Mouse (Mus musculus): ENCODE measurements around the gene Cacnb1.

The Cacnb1 gene

GRCm38 (mm10) chr11:97956905-97957560 lies 65.8 kb downstream of the Cacnb1 start:
- no peak for DNase-seq (ENCODE audit: low read depth, low spot score)

- DNase-seq (ENCODE audit: low read depth, low spot score): no peak
These were observed 66.9 kb downstream of the Cacnb1 start for GRCm38 (mm10) chr11:97955915-97956314.

- DNase-seq (ENCODE audit: low read depth, low spot score): no peak
These were observed 67.5 kb downstream of the Cacnb1 start for GRCm38 (mm10) chr11:97955146-97955902.

- no peak for DNase-seq (ENCODE audit: low read depth, low spot score)
These were observed 68.2 kb downstream of the Cacnb1 start for GRCm38 (mm10) chr11:97954469-97955141.

DNA sequence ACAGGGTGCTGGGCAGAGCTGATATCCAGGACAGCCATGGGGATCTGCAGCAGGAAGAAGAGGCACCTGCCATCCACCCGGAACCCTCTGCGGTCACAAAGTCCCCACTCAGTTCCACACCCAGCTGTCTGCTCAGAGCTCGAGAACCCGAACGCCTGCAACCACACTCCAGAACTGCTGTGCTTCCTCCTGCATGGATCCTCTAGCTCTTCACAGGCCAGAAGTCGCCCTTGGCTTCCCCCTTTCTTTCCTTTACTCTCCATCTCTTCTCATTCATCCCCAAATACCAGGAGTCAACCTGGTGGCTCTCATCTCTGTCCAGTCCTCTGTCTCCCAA lies 68.9 kb downstream of the Cacnb1 start:
- no peak for DNase-seq (ENCODE audit: low read depth, low spot score)

DNA sequence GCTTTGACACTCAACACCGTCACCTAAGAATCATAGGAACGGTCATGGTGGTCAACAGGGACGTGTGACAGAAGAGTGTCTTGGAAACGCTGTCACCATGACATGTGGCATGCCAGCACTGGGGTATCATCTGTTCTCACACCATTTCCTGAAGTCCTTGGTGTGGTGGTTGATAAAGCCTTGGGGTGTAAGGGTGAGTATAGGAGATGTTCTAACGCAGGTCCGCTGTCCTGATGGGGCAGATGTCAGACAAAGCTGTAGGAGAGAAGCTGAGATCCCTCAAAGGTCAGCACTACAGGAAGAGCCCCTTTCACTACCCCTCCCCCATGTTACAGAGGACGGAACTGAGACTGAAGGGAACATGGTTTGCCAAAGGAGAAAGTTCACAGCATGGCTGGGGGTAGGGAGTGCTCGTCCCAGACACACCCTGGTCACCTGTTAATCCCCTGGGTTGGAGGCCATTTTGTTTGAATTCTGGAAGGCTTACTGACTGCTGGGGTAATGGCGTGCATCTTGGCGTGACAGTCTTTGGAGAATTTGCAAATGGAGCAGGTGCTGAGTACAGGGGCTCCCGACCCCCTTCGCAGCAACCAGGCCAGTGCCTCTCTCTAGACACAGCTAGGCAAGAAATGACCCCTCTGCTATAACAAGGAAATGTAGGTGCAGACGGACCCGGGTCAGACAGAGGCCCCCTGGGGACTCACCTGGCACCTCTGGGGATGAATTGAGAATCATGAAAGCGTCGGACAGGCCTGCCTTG lies 69.5 kb downstream of the Cacnb1 start:
- DNase-seq (ENCODE audit: low read depth, low spot score): no peak

DNA sequence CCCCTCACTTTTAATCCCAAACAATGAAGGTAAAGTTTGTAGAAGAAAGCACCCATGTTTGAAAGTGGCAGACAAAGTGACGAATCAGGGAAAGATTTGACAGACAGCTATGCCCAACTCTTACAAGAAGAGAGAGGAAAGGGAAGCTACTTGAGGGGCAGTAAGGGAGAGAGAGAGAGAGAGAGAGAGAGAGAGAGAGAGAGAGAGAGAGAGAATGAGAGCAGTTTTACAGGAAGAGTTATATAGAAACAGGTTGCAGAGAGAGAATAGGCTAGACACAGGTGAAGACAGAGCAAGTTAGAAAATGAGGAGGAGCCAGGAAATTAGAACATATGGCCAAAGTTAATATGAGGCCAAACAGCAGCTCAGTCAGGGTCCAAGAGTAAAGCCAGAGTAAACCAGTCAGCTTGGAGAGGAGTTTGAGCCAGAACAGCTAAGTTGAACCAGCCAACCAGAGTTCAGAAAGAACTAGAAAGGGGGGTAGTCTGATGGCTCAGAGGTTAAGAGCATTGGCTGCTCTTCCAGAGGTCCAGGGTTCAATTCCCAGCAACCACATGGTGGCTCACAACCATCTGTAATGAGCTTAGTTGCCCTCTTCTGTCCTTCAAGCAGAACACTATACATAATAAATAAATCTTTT lies 70.3 kb downstream of the Cacnb1 start:
- DNase-seq (ENCODE audit: low read depth, low spot score): no peak

Data from retina, postnatal 7 days (tissue).